Mouse (Mus musculus) forebrain, embryonic 14.5 days (tissue): ENCODE data around the gene Tmem246. TPM values are rescaled to one million over a fixed set of nuclear protein-coding genes. Genes with fewer than 3 reads are reported as not detected.

Experiments used
- ATAC-seq: fragments of 200-750 bp; cut with Nextera tagmentation; 2 replicates; pipeline ENCODE4 v1.8.0; 2017; ENCODE audit warnings: mild to moderate bottlenecking, moderate library complexity
- DNase-seq: peaks from one replicate; pipeline ENCODE4 v3.0.0-alpha.2; 2015; ENCODE audit warnings: low spot score
- H3K27ac ChIP-seq: fragments of 300-500 bp; sonication (generic); 2 replicates; pipeline ENCODE4 v1.5.1; 2014; ENCODE audit warnings: low read depth, mild to moderate bottlenecking, control low read depth, low read length, moderate library complexity
- H3K27me3 ChIP-seq: fragments of 300-500 bp; sonication (generic); replicated peaks from 2 replicates; pipeline ENCODE4 v1.6.1; 2014; ENCODE audit warnings: low read length, control low read depth, mixed read lengths; ENCODE audit not compliant: control insufficient read depth, insufficient read depth
- H3K36me3 ChIP-seq: fragments of 300-500 bp; sonication (generic); 2 replicates; pipeline ENCODE4 v1.6.1; 2014; ENCODE audit warnings: low read length, control low read depth; ENCODE audit not compliant: control insufficient read depth, insufficient read depth
- H3K4me1 ChIP-seq: fragments of 300-500 bp; sonication (generic); 2 replicates; pipeline ENCODE4 v1.6.1; 2014; ENCODE audit warnings: antibody characterized with exemption, low read length, control low read depth; ENCODE audit not compliant: control insufficient read depth, insufficient read depth
- H3K4me2 ChIP-seq: fragments of 300-500 bp; sonication (generic); 2 replicates; pipeline ENCODE4 v1.6.1; 2014; ENCODE audit warnings: mild to moderate bottlenecking, control low read depth, low read length
- H3K4me3 ChIP-seq: fragments of 300-500 bp; sonication (generic); 2 replicates; pipeline ENCODE4 v1.5.1; 2014; ENCODE audit warnings: low read depth, low read length, control low read depth
- H3K9ac ChIP-seq: fragments of 300-500 bp; sonication (generic); 2 replicates; pipeline ENCODE4 v1.6.1; 2014; ENCODE audit warnings: mild to moderate bottlenecking, low read length, control low read depth, moderate library complexity
- H3K9me3 ChIP-seq: fragments of 300-500 bp; sonication (generic); replicated peaks from 2 replicates; pipeline ENCODE4 v1.6.1; 2016; ENCODE audit warnings: low read length, control low read depth, mixed read lengths; ENCODE audit not compliant: control insufficient read depth
- WGBS: fragments of 180-500 bp; shearing (Covaris S2); extraction: QIAGEN DNeasy Blood & Tissue Kit; methylation state at CpG from one replicate; pipeline ENCODE4 v1.1.7; 2014; 5-methylcytosine and 5-hydroxymethylcytosine counted together
- polyA plus RNA-seq: library from polyadenylated mRNA; unstranded; fragments of >200 nt; fragmentation: Nextera tagmentation; extraction: Ambion mirVana; gene quantifications from 2 replicates; pipeline ENCODE4 v1.2.1, GENCODE M21; 2014

The Tmem246 gene
- polyA plus RNA-seq, 1 experiment from 2014 or later, result 53.6 TPM

GRCm38 (mm10) chr4:49558181-49558580 lies 39.5 kb downstream of the Tmem246 start:
- H3K27me3 ChIP-seq, result no peaks in the 10 kb centered on the region
- DNase-seq (no peak), ATAC-seq (no peak)
- H3K4me3 ChIP-seq, result no peak overlapping the region
- no peak overlapping the region for H3K27ac ChIP-seq
- H3K9ac ChIP-seq, result no peak overlapping the region
- peaks cover 4% of the 10 kb centered on the region for H3K4me1 ChIP-seq
- H3K4me2 ChIP-seq, result no peak overlapping the region
- 86% methylated on average over 2 of the region's 2 CpGs for WGBS
- no peaks in the 10 kb centered on the region for H3K9me3 ChIP-seq
- no peaks in the 10 kb centered on the region for H3K36me3 ChIP-seq

GRCm38 (mm10) chr4:49557375-49557774 lies 40.3 kb downstream of the Tmem246 start:
- H3K4me1 ChIP-seq, result peaks cover 4% of the 10 kb centered on the region
- H3K4me3 ChIP-seq, result no peak overlapping the region
- H3K27ac ChIP-seq, result no peak overlapping the region
- 99% methylated on average over 7 of the region's 7 CpGs for WGBS
- no peak overlapping the region for H3K9ac ChIP-seq
- no peaks in the 10 kb centered on the region for H3K36me3 ChIP-seq
- ATAC-seq, result no peak
- DNase-seq, result no peak
- H3K27me3 ChIP-seq, result no peaks in the 10 kb centered on the region
- H3K9me3 ChIP-seq, result no peaks in the 10 kb centered on the region
- no peak overlapping the region for H3K4me2 ChIP-seq

GRCm38 (mm10) chr4:49553380-49553779 lies 44.3 kb downstream of the Tmem246 start:
- ATAC-seq (no peak), DNase-seq (no peak)
- no peak overlapping the region for H3K4me3 ChIP-seq
- no peaks in the 10 kb centered on the region for H3K36me3 ChIP-seq
- no peak overlapping the region for H3K27ac ChIP-seq
- H3K4me1 ChIP-seq, result no peaks in the 10 kb centered on the region
- no peaks in the 10 kb centered on the region for H3K9me3 ChIP-seq
- 92% methylated on average over 5 of the region's 5 CpGs for WGBS
- H3K4me2 ChIP-seq, result no peak overlapping the region
- no peaks in the 10 kb centered on the region for H3K27me3 ChIP-seq
- no peak overlapping the region for H3K9ac ChIP-seq

GRCm38 (mm10) chr4:49549383-49549782 lies 48.3 kb downstream of the Tmem246 start, which contains the start of gene Aldob:
Gene Aldob (minus strand): TSS chr4:49549546.
- Histone ChIP-seq H3K4me2 (no peak within 1 kb of the TSS), H3K4me1 (no peaks in the 10 kb centered on the region), H3K36me3 (no peaks in the 10 kb centered on the region), H3K27me3 (no peaks in the 10 kb centered on the region), H3K9ac (no peak within 1 kb of the TSS), H3K4me3 (no peak within 1 kb of the TSS), H3K27ac (no peak within 1 kb of the TSS), H3K9me3 (no peaks in the 10 kb centered on the region)
- ATAC-seq, result no peak
- no peak for DNase-seq
- WGBS, result 76% methylated on average over 3 of the region's 3 CpGs

- Histone ChIP-seq H3K4me2 (no peak overlapping the region), H3K4me1 (no peaks in the 10 kb centered on the region), H3K27ac (no peak overlapping the region), H3K27me3 (no peaks in the 10 kb centered on the region), H3K9ac (no peak overlapping the region), H3K36me3 (no peaks in the 10 kb centered on the region), H3K4me3 (no peak overlapping the region), H3K9me3 (no peaks in the 10 kb centered on the region)
- 91% methylated on average over 7 of the region's 7 CpGs for WGBS
- ATAC-seq (no peak), DNase-seq (no peak)
Measured at GRCm38 (mm10) chr4:49547544-49548219, 50.0 kb downstream of the Tmem246 start.

GRCm38 (mm10) chr4:49546873-49547543 lies 50.7 kb downstream of the Tmem246 start:
- no peak overlapping the region for H3K9ac ChIP-seq
- no peaks in the 10 kb centered on the region for H3K4me1 ChIP-seq
- no peak overlapping the region for H3K27ac ChIP-seq
- no peak overlapping the region for H3K4me2 ChIP-seq
- no peak overlapping the region for H3K4me3 ChIP-seq
- ATAC-seq, result no peak
- 77% methylated on average over 6 of the region's 6 CpGs for WGBS
- H3K27me3 ChIP-seq, result no peaks in the 10 kb centered on the region
- no peak for DNase-seq
- H3K36me3 ChIP-seq, result no peaks in the 10 kb centered on the region
- no peaks in the 10 kb centered on the region for H3K9me3 ChIP-seq

- no peaks in the 10 kb centered on the region for H3K4me1 ChIP-seq
- H3K4me3 ChIP-seq, result no peak overlapping the region
- ATAC-seq (no peak), DNase-seq (no peak)
- WGBS, result 89% methylated on average over 2 of the region's 2 CpGs
- H3K9me3 ChIP-seq, result no peaks in the 10 kb centered on the region
- no peak overlapping the region for H3K9ac ChIP-seq
- H3K36me3 ChIP-seq, result no peaks in the 10 kb centered on the region
- H3K27ac ChIP-seq, result no peak overlapping the region
- H3K4me2 ChIP-seq, result no peak overlapping the region
- no peaks in the 10 kb centered on the region for H3K27me3 ChIP-seq
Measured at GRCm38 (mm10) chr4:49546026-49546425, 51.6 kb downstream of the Tmem246 start.

GRCm38 (mm10) chr4:49540966-49541365 lies 56.7 kb downstream of the Tmem246 start:
- Histone ChIP-seq H3K27ac (no peak overlapping the region), H3K4me2 (no peak overlapping the region), H3K4me1 (no peaks in the 10 kb centered on the region), H3K27me3 (no peaks in the 10 kb centered on the region), H3K4me3 (no peak overlapping the region), H3K9ac (no peak overlapping the region), H3K36me3 (no peaks in the 10 kb centered on the region), H3K9me3 (no peaks in the 10 kb centered on the region)
- ATAC-seq (no peak), DNase-seq (no peak)
- WGBS, result 78% methylated on average over 3 of the region's 3 CpGs

- Histone ChIP-seq H3K4me1 (no peaks in the 10 kb centered on the region), H3K9ac (no peak overlapping the region), H3K36me3 (no peaks in the 10 kb centered on the region), H3K4me3 (no peak overlapping the region), H3K9me3 (no peaks in the 10 kb centered on the region), H3K4me2 (no peak overlapping the region), H3K27ac (no peak overlapping the region), H3K27me3 (no peaks in the 10 kb centered on the region)
- ATAC-seq, result no peak
- peak; percentile 20 for DNase-seq
- WGBS, result 56% methylated on average over 6 of the region's 6 CpGs
Measured at GRCm38 (mm10) chr4:49539665-49540064, 58.0 kb downstream of the Tmem246 start.
